Mouse (Mus musculus) spleen, adult 12 weeks (tissue): ENCODE results near the gene Cenpo.
"Not testable (repeated sequence)": the region's sequence is repeated elsewhere in the genome, so short reads cannot be mapped to it uniquely, and the experiment has no call there.

Experiments used
- DNase-seq: peaks from one replicate; pipeline ENCODE4 v3.0.0; 2022; ENCODE audit warnings: low spot score

Cenpo gene

DNA sequence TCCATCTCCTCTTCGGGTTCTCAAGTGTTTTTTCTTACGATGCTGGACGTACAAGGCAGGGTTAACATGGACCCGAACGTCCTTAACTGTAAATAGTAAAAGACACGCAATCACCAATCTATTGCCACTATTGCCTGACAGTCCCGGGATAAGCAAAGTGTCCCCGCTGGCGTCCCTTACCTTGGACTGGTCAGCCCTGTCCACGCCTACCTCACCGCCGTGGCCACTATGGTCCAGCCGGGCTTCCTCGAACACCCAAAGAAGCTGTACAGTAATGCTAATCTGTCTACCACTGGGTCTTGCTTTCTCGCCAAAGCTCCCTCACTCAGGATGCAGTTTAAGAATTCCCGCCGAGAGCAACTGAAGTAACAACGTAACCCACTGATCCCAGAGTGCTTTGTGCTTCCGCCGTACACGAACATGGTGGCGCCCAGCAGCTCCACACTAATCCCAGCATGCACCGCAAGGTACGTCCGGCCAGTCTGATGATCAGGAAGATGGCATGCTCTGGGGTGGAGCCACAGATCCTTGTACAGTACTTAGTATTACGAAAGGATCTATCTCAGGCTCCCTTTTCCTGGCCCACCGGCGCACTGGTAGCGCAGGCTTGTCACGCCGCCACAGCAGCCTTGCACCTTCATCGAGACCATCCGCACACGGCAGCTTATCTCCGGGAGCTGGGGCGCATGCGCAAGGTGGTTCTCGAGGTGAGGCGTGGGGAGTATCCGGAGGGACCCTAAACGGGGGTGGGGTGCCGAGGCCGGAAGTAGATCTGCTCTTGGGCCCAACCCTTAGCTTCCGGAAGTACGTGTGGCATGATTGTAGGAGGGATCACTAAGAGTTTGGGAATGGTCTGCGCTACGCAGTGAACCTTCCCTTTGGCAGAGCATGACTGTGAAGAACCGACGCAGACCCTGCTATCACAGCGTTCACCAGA lies at the start of gene Cenpo, which contains the start of gene Ptrhd1:
Gene Cenpo, minus strand, starts transcription at position 723 of the 937 bp plus-strand sequence.
Gene Ptrhd1, plus strand, starts transcription at position 456 of the 937 bp plus-strand sequence.
- peak; percentile 92 for DNase-seq

DNA sequence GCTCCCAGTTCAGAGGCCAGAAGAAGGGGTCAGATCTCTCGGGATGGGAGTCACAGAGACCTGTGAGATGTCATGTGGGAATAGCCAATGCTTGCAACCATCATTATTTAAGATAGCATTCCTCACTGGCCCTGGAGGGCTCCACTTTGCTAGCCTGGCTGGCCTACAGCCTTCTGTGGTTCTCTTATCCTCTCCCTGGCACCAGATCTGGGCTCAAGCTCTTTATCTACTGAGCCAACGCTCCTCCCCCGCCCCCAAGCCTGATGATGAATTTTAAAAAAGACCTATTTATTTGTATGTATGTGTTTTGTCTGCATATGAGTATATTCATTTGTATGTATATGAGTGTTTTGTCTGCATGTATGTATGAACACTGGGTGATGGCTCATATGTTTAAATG lies 45.8 kb upstream of the Cenpo start:
- no peak for DNase-seq

DNA sequence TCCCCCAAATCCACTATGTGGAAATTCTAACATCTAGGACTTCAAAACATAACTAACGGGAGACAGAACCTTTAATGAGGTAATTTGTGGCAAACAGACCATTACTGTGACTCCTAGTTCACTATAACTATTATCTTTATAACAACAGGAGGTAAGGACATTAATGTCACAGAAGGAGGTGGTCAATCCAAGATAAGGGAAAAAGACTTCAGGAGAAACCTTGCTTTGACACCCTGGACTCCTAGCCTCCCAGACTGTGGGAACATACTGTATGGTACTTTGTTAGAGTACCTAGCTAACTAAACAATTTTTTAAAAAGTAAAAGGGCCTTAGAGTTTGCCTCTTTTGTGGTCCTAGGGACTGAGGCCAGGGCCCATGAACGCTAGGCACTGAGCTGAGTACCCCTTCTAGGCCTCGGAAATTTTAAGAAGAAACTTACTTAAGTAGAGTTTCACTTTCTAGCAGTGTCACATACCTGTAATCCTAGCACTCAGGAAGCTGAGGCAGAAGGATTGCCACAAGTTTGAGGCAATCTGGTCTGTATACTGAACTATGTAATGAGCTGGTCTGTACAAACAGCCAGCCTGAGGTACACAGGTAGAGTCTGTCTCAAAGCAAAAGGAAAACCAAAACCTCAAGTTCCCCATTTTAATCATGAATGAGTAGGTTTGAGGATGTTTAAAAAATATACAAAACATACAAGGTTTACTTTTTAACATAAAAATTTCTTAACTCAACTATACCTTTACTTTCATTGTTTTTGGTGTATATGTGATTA lies 45.1 kb upstream of the Cenpo start:
- no peak for DNase-seq

DNA sequence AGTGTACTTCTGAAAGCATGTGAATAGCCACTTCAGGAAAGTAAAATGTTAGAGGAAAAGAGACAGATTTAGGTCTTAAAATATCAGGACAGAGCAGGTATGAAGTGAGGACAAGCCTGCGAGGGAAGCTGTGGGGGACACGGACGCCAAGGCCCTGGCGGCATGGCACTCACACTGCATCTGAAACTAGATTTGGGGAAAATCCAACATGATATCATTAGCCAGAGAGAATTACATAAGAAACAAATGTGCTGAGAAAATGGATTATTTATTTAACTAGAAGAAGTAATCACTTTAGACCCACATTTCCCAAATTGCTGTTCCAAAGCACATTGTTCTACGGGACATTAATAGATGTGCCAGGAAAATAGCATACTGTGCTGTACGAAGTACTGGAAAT lies 37.0 kb upstream of the Cenpo start:
- DNase-seq = no peak

DNA sequence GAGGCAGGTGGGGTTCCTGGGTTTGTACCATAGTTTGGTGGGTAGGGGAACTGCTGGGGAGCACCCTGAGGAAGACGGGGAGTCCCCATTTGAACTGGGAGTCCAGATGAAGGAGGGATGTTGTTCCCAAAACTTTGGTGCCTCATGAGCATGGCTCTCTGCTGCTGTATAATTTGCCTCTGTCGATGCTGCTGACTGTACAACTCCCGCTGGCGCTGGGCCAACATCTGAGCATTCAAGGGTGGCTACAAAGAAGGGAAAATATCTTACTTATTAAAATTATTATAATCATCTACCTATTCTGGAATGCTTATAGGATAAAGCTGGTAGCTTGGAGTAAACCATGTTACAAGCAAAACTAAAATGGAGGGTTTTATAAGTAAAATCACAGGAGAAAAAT lies 33.7 kb upstream of the Cenpo start:
- no peak for DNase-seq

DNA sequence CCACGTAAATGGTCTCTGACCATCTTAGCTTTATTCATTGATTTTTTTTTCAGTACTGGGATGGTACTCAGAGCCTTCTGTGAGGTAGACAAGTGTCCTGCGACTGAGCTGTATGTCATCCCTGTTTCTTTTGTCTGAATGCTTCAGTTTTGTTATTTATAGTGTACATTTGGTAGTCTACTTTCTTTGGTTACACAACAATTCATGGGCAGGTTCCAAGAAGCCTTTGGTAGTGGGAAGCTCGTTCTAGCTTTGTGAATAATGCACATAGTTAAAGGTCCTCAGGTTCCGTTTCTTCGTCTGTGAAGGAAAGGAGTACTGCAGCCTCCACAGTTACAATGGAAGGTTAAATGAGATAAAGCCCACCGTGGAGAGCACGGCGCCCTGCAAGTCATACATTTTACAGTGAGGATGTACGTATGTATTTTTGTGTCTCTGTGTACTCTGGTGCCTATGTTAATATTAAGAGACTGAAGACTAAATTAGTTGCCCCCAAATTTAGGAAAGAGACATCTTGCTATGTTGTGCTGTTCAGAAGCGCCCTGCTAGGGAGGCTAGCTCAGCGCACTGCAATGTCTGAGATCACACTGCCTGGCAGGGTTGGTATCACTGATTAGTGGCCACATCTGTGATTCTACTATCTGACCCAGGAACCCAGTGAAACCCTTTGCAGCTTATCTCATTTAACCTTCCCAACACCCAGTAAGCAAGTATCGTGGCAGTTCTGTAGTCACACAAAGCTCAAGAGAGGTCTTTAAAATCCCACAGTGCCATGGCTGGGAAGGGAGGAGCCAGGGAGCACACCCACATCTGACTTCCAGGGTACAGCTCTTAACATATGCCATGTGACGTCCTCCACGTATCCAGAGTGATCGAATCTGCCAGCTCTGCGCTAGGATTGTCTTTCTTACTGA lies 18.9 kb upstream of the Cenpo start:
- DNase-seq = no peak

DNA sequence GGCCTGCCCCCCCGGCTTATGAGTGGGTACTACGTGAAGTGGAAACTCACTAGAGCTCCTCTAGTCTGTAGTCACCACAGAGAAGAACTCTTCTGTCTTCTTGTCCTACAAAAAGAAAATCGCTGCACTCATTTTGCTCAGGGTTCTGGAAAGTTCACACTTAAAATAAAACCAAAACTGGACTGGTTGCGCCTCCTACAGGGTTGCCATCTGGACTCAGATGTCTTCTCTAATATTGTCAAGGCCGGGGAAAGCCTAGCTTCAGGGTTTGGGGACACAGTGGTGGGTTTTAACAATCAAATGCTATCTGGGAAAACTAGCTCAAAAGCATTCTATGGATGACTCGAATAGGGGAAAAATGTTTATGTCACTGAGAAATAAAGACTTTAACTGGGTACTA lies 15.7 kb upstream of the Cenpo start:
- DNase-seq = no peak

DNA sequence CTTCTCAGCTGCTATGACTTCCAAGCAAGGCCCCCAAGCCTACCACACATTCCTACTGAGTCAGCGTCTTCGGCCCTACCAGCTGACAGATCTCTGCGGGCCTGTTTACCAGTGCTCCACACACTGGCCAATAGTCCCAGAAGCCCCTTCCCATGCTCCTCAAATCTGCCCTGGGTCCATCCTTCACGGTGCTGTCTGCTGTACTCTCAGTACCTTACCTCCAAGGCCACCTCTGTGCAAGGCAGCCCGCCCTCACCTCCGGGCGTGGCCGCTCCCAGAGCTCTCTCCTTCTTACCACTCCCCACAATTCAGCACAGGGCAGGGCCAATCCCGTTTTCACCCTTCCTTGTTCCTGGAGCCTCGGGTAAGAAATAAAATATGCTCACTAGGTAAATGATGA lies 11.6 kb upstream of the Cenpo start:
- no peak for DNase-seq

DNA sequence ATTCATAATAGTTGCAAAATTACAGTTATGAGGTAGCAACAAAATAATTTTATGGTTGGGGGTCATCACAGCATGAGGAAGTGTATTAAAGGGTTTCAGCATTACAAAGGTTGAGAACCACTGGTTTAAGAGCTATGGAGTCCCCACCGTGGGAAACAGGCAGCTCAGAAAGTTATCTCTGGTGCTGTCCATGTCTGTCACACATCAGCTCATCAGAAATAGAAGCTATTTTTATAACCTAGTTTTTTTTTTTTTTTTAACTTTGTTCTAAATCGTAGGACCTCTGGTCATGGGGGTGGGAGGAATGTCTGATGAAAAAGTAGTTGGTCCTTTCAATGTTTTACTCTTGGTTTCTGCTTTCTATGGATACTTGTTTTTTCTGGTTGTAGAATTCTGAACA lies 9.7 kb upstream of the Cenpo start:
- DNase-seq = no peak

DNA sequence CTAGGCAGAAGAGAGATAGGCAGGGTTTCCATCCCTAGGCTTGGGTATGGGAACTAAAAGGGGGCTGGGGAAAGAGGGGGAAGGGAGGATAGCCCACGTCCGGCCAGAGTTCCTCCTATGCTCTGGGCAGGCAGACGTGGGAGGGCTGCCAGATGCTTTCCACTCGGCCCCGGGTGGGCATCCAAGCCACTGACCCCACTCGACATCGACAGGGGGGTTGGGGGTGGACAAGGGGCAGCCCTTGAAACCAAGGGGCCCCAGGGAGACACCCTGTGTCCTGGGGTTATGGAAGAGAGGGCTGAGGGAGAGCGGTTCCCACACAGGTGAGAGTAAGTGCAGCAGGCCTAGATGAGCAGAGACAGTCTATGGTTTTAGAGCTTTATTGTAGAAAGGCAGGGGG lies 6.2 kb upstream of the Cenpo start:
- DNase-seq = not testable (repeated sequence)

DNA sequence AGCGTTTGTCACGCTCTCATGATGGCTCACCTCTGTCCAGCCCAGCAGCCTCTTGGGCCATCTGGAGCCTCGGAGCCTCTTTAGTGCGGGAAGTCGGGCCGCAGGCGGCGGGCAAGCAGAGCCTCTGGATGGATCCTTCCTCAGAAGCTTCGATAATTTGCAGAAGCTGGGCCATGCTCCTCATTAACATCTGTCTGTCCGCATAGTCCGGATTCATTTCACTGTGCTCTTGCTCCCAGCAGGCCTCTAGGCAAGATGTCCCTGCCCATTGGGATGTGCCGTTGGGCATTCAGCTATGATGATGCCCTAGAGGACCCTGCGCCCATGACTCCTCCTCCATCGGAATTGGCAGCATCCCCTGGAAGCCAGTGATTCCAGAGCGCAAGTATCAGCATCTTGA lies 3.4 kb upstream of the Cenpo start:
- DNase-seq = no peak

DNA sequence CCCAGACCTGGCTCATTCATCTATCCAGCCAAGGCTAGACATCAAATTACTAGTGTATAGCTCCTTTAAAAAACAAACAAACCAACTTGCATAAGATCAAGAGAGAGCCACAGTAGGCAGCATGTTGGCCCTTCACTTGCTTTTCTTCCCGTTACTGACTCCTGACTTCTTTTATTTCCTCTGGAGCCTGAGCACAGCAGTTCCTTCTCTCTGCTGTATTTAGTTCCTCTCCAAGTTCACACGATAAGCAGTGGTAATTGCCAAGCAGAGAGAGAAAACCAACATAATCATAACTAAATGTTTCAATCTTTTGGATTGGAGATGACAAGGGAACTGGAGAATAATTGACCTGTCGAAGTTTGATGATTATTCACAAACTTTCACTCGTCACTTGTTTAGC lies 1.3 kb downstream of the Cenpo start:
- no peak for DNase-seq

DNA sequence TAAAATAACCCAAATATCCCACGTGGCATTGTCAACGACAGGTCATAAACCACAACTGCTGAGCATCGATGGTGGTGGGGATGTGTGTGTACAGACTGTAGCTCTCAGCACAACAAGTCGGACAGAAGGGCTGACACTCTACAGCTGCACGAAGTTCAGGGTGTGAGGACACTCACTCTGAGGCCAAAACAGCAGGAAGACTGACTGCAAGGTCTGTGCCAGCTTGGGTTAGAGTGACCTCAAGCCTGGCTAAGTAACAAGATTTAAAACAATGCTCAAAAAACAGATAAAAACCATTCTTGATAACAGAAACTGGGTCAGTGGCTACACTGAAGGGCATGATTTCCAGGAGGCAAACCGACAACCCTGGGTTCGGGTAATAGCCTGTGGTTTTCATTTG lies 3.9 kb downstream of the Cenpo start:
- DNase-seq = no peak

DNA sequence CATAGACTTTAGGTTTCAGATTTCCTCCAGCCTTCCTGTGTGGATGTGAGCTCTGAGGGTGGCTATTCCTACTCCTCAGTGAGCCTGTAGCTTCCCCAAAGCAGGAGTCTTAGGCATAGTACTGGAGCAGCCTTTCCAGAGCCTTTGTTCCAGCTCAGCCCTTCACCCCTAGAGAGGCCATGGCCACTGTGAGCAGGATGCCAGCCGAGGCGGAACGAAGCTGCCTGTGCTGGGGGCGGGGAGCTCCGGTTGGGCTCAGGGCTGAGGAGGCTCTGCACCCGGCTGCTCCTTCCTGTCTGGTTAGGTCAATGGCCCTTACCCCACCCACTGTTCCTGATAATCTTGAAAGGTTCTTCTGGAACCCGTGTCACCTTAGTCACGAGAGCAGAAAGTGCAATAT lies 21.2 kb downstream of the Cenpo start:
- DNase-seq = no peak

DNA sequence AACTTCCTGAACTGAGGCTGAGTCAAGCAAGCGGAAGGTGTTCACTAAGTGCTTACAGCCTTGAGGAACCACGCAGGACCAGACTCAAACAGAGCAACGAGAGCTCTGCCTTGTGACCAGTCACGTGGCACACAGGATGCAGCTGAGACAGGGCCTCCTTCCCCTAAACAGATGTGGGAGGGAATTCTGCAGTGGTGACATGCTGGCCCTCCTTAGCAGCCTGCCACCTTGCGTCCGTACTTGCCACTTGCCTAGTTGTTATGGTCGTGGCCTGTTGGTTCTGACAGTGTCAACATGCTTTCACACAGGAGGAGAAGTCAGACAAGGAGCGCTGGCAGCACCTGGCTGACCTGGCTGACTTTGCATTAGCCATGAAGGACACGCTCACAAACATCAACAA lies 22.9 kb downstream of the Cenpo start:
- peak; percentile 21 for DNase-seq

DNA sequence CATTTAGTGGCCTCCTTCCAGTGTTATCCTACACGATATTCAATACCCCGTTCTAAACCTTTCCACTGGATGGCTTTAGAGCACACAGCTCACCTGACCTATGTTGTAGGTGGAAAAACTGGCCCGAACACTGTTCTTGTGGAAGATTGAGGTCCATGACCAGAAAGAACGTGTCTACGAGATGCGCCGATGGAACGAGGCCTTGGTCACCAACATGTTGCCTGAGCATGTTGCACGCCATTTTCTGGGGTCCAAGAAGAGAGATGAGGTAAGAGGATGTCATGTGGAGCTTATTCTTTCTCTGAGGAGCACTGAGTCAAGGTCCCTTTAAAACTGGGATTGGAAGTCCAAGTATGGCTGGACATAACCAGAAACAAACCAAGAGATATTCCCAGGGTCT lies 24.9 kb downstream of the Cenpo start:
- DNase-seq = no peak

DNA sequence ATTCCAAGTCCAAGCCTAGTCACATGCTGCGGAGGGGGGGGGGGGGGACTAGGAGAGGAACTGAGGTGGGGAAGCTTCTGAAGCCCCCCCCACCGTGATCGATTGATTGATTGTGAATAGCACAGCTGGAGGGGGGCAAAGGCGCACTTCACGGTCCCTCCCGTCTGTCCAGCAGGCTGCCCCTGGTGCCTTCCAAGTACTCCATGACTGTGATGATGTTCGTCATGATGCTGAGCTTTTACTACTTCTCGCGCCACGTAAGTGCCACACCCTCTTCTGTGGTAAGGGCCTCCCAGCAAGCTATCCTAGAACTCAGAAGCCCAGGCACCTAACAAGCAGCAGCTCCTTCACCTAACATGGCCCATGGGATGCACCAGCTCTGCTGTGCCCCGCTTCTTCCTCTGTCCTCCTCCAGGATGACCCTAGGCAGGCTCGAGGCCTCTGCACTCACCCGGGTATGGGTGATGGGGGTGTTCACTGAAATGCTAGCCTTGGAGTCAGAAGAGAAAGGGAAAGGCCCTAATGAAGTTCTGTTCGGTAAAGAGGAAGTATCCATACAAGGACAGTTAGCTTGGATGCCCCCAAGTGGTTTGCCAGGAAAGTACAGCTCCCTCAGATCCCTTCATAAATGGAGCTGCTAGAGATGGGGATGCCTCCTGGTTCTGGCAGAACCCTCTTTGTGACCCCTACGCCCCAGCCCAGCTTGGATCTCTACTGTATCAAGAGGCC lies 25.5 kb downstream of the Cenpo start:
- DNase-seq = no peak

DNA sequence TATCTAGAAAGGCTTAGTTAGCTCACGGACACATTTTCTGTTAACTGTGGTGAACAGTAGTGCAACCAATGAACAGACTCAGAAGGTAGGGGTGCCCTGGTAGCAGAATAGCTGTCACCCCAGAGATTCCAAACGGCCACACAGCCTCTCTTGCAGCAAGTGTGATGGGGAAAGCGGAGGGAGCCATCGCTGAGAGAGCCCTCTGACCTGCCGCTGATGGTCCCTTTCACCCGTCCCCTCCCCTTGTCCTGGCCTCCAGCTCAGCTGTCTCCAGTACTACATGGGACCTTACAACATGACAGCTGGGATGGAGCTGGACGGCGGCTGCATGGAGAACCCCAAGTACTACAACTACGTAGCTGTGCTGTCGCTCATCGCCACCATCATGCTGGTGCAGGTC lies 28.0 kb downstream of the Cenpo start:
- no peak for DNase-seq

DNA sequence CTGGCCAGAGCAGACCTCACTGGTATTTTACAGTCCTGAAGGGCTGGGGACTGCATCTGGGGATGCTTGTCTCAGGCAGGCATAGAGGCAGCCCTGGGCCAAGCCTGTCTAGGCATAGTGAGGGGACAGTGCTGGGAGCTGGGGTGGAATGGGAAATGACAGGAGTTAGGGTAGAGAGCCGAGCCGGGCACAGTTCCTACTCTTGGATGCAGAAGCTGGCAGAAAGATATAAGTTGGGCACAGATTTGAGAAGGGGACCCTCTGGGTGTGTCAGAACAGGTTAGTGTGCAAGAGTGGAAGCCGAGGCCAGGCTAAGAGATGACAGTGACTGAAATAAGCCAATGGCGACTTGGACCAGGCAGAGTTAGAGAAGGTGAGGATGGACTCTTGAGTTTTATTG lies 31.9 kb downstream of the Cenpo start:
- no peak for DNase-seq

DNA sequence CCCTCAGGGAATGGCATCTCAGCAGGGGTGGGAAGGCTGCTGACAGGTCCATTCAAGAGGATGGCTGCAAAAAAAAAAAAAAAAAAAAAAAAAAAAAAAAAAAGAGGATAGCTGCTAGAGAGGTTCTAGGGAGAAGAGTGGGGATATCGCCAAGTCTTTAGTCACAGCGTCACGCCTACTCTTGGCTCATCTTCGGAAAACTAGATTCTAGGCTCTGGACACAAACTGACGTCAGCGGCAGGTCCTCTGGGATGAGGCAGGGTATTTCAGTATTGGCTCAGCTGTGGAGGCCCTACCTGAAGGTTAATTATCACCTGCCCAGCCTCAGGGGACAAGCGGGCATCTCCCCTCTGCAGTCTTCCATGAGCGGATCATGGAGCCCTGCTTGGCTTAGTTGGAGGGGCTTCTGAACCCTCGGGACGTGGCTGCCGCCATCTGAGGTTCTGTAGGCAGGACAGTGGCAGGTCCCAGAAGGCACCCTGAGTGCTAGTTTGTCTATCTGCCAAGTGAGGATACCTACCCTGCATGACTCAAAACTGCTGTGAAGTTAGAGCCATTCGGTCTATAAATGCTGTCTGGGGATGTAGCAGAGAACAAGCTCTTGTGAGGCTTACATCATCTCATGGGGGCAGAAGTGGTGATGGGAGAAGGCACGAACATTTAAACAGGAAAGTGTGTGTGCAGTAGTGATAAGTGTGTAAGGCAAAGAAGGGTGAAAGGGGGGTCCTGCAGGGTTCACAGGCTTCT lies 32.5 kb downstream of the Cenpo start:
- no peak for DNase-seq

DNA sequence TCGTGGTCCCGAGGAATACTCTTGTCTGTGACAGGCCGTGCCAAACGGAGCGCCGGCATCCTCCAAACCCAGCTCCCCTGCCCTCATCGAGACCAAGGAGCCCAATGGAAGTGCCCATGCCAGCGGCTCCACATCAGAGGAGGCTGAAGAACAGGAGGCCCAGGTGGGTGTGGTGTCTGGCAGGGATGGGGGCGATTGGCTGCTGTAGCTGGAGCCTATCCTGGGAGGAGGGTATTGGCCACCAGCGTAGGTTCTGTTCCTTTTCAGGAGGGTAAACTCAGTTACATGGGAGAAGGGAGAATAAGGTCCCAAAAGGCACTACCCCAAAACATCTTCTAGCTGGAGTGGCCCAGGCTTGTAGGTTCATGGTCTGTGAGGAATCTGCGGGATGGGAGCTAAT lies 34.8 kb downstream of the Cenpo start:
- DNase-seq = no peak
